Mouse (Mus musculus) testis, adult 2 months (tissue): ENCODE measurements around the gene Efs. TPM values are rescaled to one million over a fixed set of nuclear protein-coding genes. Genes with fewer than 3 reads are reported as not detected.
"Not testable (repeated sequence)": the region's sequence is repeated elsewhere in the genome, so short reads cannot be mapped to it uniquely, and the experiment has no call there.

ENCODE experiments used
- H3K27ac ChIP-seq: fragments of 200-500 bp; 2 replicates; pipeline ENCODE4 v1.5.1; 2012; ENCODE audit warnings: low read depth, low read length; ENCODE audit not compliant: control insufficient read depth, insufficient read depth
- H3K27me3 ChIP-seq: fragments of 200-500 bp; 2 replicates; pipeline ENCODE4 v1.6.1; 2012; ENCODE audit warnings: mild to moderate bottlenecking, low read length, moderate library complexity; ENCODE audit not compliant: control insufficient read depth, insufficient read depth
- H3K36me3 ChIP-seq: fragments of 200-500 bp; 2 replicates; pipeline ENCODE4 v1.6.1; 2012; ENCODE audit warnings: mild to moderate bottlenecking, low read length; ENCODE audit not compliant: control insufficient read depth, insufficient read depth
- H3K4me1 ChIP-seq: fragments of 200-500 bp; 2 replicates; pipeline ENCODE4 v1.6.1; 2012; ENCODE audit warnings: low read length; ENCODE audit not compliant: control insufficient read depth, insufficient read depth
- H3K4me3 ChIP-seq: fragments of 200-500 bp; 2 replicates; pipeline ENCODE4 v1.5.1; 2012; ENCODE audit warnings: low read depth, mild to moderate bottlenecking, low read length, moderate library complexity, mixed read lengths; ENCODE audit not compliant: control insufficient read depth
- CTCF ChIP-seq: fragments of 200-500 bp; IDR thresholded peaks from 2 replicates; pipeline ENCODE4 v1.5.1; 2012; ENCODE audit warnings: low read depth, mild to moderate bottlenecking, inconsistent platforms, low read length, moderate library complexity; ENCODE audit not compliant: control insufficient read depth, insufficient read depth, insufficient replicate concordance
- POLR2A ChIP-seq: fragments of 200-500 bp; IDR thresholded peaks from 2 replicates; pipeline ENCODE4 v1.6.1; 2012; ENCODE audit warnings: low read depth, mild to moderate bottlenecking, inconsistent platforms, low read length, moderate library complexity; ENCODE audit not compliant: control insufficient read depth
- polyA plus RNA-seq: library from polyadenylated mRNA; depleted of rRNA; stranded (reverse); fragments of >200 nt; gene quantifications from 2 replicates; pipeline ENCODE4 v1.2.3, GENCODE M21; 2012

Gene Efs
- polyA plus RNA-seq, 1 experiment: 1.6 TPM

- H3K36me3 ChIP-seq: no peaks in the 10 kb centered on the region
- no peak overlapping the region for H3K27ac ChIP-seq
- no peaks in the 10 kb centered on the region for H3K27me3 ChIP-seq
- peaks cover 4% of the 10 kb centered on the region for H3K4me1 ChIP-seq
- no peak overlapping the region for H3K4me3 ChIP-seq
- TF ChIP-seq CTCF (no peak), POLR2A (no peak)
Observed at GRCm38 (mm10) chr14:54956533-54956932, 30.6 kb upstream of the Efs start.

- Histone ChIP-seq H3K27me3 (no peaks in the 10 kb centered on the region), H3K4me1 (peaks cover 5% of the 10 kb centered on the region), H3K36me3 (no peaks in the 10 kb centered on the region), H3K4me3 (no peak overlapping the region), H3K27ac (no peak overlapping the region)
- TF ChIP-seq POLR2A (no peak), CTCF (no peak)
Observed at GRCm38 (mm10) chr14:54955481-54955880, 29.6 kb upstream of the Efs start.

GRCm38 (mm10) chr14:54954474-54954873, 28.5 kb upstream of the Efs start:
- Histone ChIP-seq H3K36me3 (no peaks in the 10 kb centered on the region), H3K27ac (no peak overlapping the region), H3K4me3 (no peak overlapping the region), H3K27me3 (no peaks in the 10 kb centered on the region), H3K4me1 (peaks cover 10% of the 10 kb centered on the region)
- TF ChIP-seq POLR2A: no peak
- no peak for TF ChIP-seq CTCF

GRCm38 (mm10) chr14:54953664-54954206, 27.8 kb upstream of the Efs start:
- Histone ChIP-seq H3K36me3 (no peaks in the 10 kb centered on the region), H3K27me3 (no peaks in the 10 kb centered on the region), H3K4me3 (no peak overlapping the region), H3K27ac (no peak overlapping the region), H3K4me1 (peaks cover 10% of the 10 kb centered on the region)
- TF ChIP-seq POLR2A: no peak
- no peak for TF ChIP-seq CTCF

GRCm38 (mm10) chr14:54951587-54951986, 25.7 kb upstream of the Efs start:
- no peaks in the 10 kb centered on the region for H3K27me3 ChIP-seq
- no peaks in the 10 kb centered on the region for H3K36me3 ChIP-seq
- TF ChIP-seq CTCF (no peak), POLR2A (no peak)
- no peak overlapping the region for H3K27ac ChIP-seq
- peaks cover 10% of the 10 kb centered on the region for H3K4me1 ChIP-seq
- H3K4me3 ChIP-seq: no peak overlapping the region

- TF ChIP-seq POLR2A: no peak
- TF ChIP-seq CTCF: no peak
- Histone ChIP-seq H3K4me3 (peak overlapping the region; percentile 17; the same call in 1 of the 2 replicates), H3K27me3 (no peaks in the 10 kb centered on the region), H3K4me1 (peaks cover 6% of the 10 kb centered on the region; the same call in 1 of the 2 replicates), H3K27ac (no peak overlapping the region), H3K36me3 (no peaks in the 10 kb centered on the region)
Observed at GRCm38 (mm10) chr14:54950493-54950892, 24.6 kb upstream of the Efs start.

GRCm38 (mm10) chr14:54948781-54949180, 22.9 kb upstream of the Efs start:
- H3K27ac ChIP-seq: no peak overlapping the region; the same call in 1 of the 2 replicates
- no peaks in the 10 kb centered on the region for H3K27me3 ChIP-seq
- no peaks in the 10 kb centered on the region for H3K36me3 ChIP-seq
- H3K4me3 ChIP-seq: no peak overlapping the region
- H3K4me1 ChIP-seq: peaks cover 6% of the 10 kb centered on the region; the same call in 1 of the 2 replicates
- TF ChIP-seq POLR2A (no peak), CTCF (no peak)

GRCm38 (mm10) chr14:54947008-54947407, 21.1 kb upstream of the Efs start:
- H3K27me3 ChIP-seq, H3K27ac ChIP-seq, H3K4me1 ChIP-seq, H3K36me3 ChIP-seq, H3K4me3 ChIP-seq: not testable (repeated sequence)
